Mouse (Mus musculus) bone marrow, adult 2 months (tissue): ENCODE results near the gene Zfc3h1. TPM values are rescaled to one million over a fixed set of nuclear protein-coding genes. Genes with fewer than 3 reads are reported as not detected.

Experiments used
- H3K27ac ChIP-seq: fragments of 200-500 bp; 2 replicates; pipeline ENCODE4 v1.5.1; 2012; ENCODE audit warnings: low read depth, mild to moderate bottlenecking, control low read depth, inconsistent platforms, low read length; ENCODE audit not compliant: control insufficient read depth, poor library complexity, insufficient read depth
- H3K4me1 ChIP-seq: fragments of 200-500 bp; 2 replicates; pipeline ENCODE4 v1.6.1; 2011; ENCODE audit warnings: low read length; ENCODE audit not compliant: control insufficient read depth, insufficient read depth
- H3K4me3 ChIP-seq: fragments of 200-500 bp; replicated peaks from 2 replicates; pipeline ENCODE3; 2011; ENCODE audit warnings: mild to moderate bottlenecking, low read depth, low read length, control low read depth; ENCODE audit not compliant: control insufficient read depth
- CTCF ChIP-seq: fragments of 200-500 bp; IDR thresholded peaks from 2 replicates; pipeline ENCODE4 v1.5.1; 2011; ENCODE audit warnings: low read length, control low read depth; ENCODE audit not compliant: control insufficient read depth, insufficient read depth
- POLR2A ChIP-seq: fragments of 200-500 bp; IDR thresholded peaks from 2 replicates; pipeline ENCODE4 v1.6.1; 2011; ENCODE audit warnings: low read depth, mild to moderate bottlenecking, control low read depth, low read length, borderline replicate concordance; ENCODE audit not compliant: control insufficient read depth
- WGBS: fragments of 180-500 bp; shearing (Covaris S2); methylation state at CpG from one replicate; pipeline ENCODE4 v1.1.7; 2018; 5-methylcytosine and 5-hydroxymethylcytosine counted together
- polyA plus RNA-seq: library from polyadenylated mRNA; stranded (reverse); fragments of >200 nt; gene quantifications from 2 replicates; pipeline ENCODE4 v1.2.4, GENCODE M21; 2011; ENCODE audit warnings: low replicate concordance; ENCODE audit not compliant: missing spikeins, insufficient read depth, insufficient read length

Zfc3h1 gene
- polyA plus RNA-seq, 1 experiment, result 36.1 TPM

- 17% methylated on average over 5 of the region's 5 CpGs for WGBS
- Histone ChIP-seq H3K27ac (no peak overlapping the region), H3K4me1 (no peaks in the 10 kb centered on the region), H3K4me3 (no peak overlapping the region)
- TF ChIP-seq POLR2A (no peak), CTCF (no peak)
These were observed 77.9 kb downstream of the Zfc3h1 start for GRCm38 (mm10) chr10:115462646-115463045.

- Histone ChIP-seq H3K4me3 (no peak overlapping the region), H3K27ac (no peak overlapping the region), H3K4me1 (no peaks in the 10 kb centered on the region)
- TF ChIP-seq CTCF (no peak), POLR2A (no peak)
- 55% methylated on average over 7 of the region's 7 CpGs for WGBS
These were observed 80.3 kb downstream of the Zfc3h1 start for GRCm38 (mm10) chr10:115465072-115465471.

GRCm38 (mm10) chr10:115465778-115466177 lies 81.0 kb downstream of the Zfc3h1 start:
- H3K4me3 ChIP-seq, result no peak overlapping the region
- 24% methylated on average over 6 of the region's 6 CpGs for WGBS
- no peaks in the 10 kb centered on the region for H3K4me1 ChIP-seq
- TF ChIP-seq CTCF (no peak), POLR2A (no peak)
- no peak overlapping the region for H3K27ac ChIP-seq

- Histone ChIP-seq H3K27ac (no peak overlapping the region), H3K4me1 (no peaks in the 10 kb centered on the region), H3K4me3 (no peak overlapping the region)
- WGBS, result 88% methylated on average over 8 of the region's 8 CpGs
- no peak for TF ChIP-seq POLR2A
- TF ChIP-seq CTCF, result no peak
These were observed 83.2 kb downstream of the Zfc3h1 start for GRCm38 (mm10) chr10:115467985-115468384.

GRCm38 (mm10) chr10:115468632-115469031 lies 83.9 kb downstream of the Zfc3h1 start:
- WGBS, result 85% methylated on average over 7 of the region's 7 CpGs
- no peak overlapping the region for H3K27ac ChIP-seq
- no peak overlapping the region for H3K4me3 ChIP-seq
- H3K4me1 ChIP-seq, result no peaks in the 10 kb centered on the region
- TF ChIP-seq POLR2A (no peak), CTCF (no peak)

GRCm38 (mm10) chr10:115469040-115469439 lies 84.3 kb downstream of the Zfc3h1 start:
- WGBS, result 81% methylated on average over 7 of the region's 7 CpGs
- TF ChIP-seq POLR2A, result no peak
- no peak for TF ChIP-seq CTCF

GRCm38 (mm10) chr10:115470621-115471334 lies 86.0 kb downstream of the Zfc3h1 start:
- Histone ChIP-seq H3K27ac (no peak overlapping the region), H3K4me3 (no peak overlapping the region), H3K4me1 (no peaks in the 10 kb centered on the region)
- TF ChIP-seq CTCF (no peak), POLR2A (no peak)
- WGBS, result 58% methylated on average over 17 of the region's 17 CpGs

More at GRCm38 (mm10) chr10:115469040-115469439, 84.3 kb downstream of the Zfc3h1 start:
- Histone ChIP-seq H3K27ac (no peak overlapping the region), H3K4me3 (no peak overlapping the region), H3K4me1 (no peaks in the 10 kb centered on the region)

- no peak overlapping the region for H3K4me3 ChIP-seq
- no peaks in the 10 kb centered on the region for H3K4me1 ChIP-seq
- 62% methylated on average over 6 of the region's 6 CpGs for WGBS
- TF ChIP-seq POLR2A, result no peak
- no peak for TF ChIP-seq CTCF
- no peak overlapping the region for H3K27ac ChIP-seq
These were observed 88.6 kb downstream of the Zfc3h1 start for GRCm38 (mm10) chr10:115473213-115473961.
